Mouse (Mus musculus): Measurements from ENCODE around the gene Pbx1. TPM values are rescaled to one million over a fixed set of nuclear protein-coding genes. Genes with fewer than 3 reads are reported as not detected.

Pbx1 gene
- polyA plus RNA-seq, 1 experiment = 56.8 TPM

GRCm38 (mm10) chr1:168299928-168300365, 132.1 kb downstream of the Pbx1 start:
- WGBS = 67% methylated on average over 12 of the region's 12 CpGs
- H3K4me3 ChIP-seq (replicated peaks; ENCODE audit: extremely low read depth, low read depth, low read length) = no peak overlapping the region
- TF ChIP-seq POLR2A (IDR thresholded peaks at IDR 0.05; ENCODE audit: borderline replicate concordance, extremely low read depth, low read depth, low read length) (no peak), CTCF (IDR thresholded peaks at IDR 0.05; ENCODE audit: insufficient read depth, low read length) (no peak)
- peaks cover 2% of the 10 kb centered on the region for H3K4me1 ChIP-seq (ENCODE audit: control insufficient read depth, insufficient read depth, low read length)
- no peak for DNase-seq

- H3K4me1 ChIP-seq (ENCODE audit: control insufficient read depth, insufficient read depth, low read length) = peaks cover 2% of the 10 kb centered on the region
- TF ChIP-seq CTCF (IDR thresholded peaks at IDR 0.05; ENCODE audit: insufficient read depth, low read length) = no peak
- TF ChIP-seq POLR2A (IDR thresholded peaks at IDR 0.05; ENCODE audit: borderline replicate concordance, extremely low read depth, low read depth, low read length) = no peak
- no peak overlapping the region for H3K4me3 ChIP-seq (replicated peaks; ENCODE audit: extremely low read depth, low read depth, low read length)
- no peak for DNase-seq
- WGBS = 73% methylated on average over 8 of the region's 8 CpGs
Observed at GRCm38 (mm10) chr1:168299181-168299580, 132.9 kb downstream of the Pbx1 start.

- Histone ChIP-seq H3K4me1 (ENCODE audit: control insufficient read depth, insufficient read depth, low read length) (peaks cover 8% of the 10 kb centered on the region), H3K4me3 (replicated peaks; ENCODE audit: extremely low read depth, low read depth, low read length) (no peak overlapping the region)
- DNase-seq = no peak
- TF ChIP-seq CTCF (IDR thresholded peaks at IDR 0.05; ENCODE audit: insufficient read depth, low read length) (no peak), POLR2A (IDR thresholded peaks at IDR 0.05; ENCODE audit: borderline replicate concordance, extremely low read depth, low read depth, low read length) (no peak)
- 67% methylated on average over 2 of the region's 2 CpGs for WGBS
Observed at GRCm38 (mm10) chr1:168296290-168296689, 135.8 kb downstream of the Pbx1 start.

- Histone ChIP-seq H3K4me3 (replicated peaks; ENCODE audit: extremely low read depth, low read depth, low read length) (no peak overlapping the region), H3K4me1 (ENCODE audit: control insufficient read depth, insufficient read depth, low read length) (peaks cover 10% of the 10 kb centered on the region)
- no peak for DNase-seq
- TF ChIP-seq POLR2A (IDR thresholded peaks at IDR 0.05; ENCODE audit: borderline replicate concordance, extremely low read depth, low read depth, low read length) = no peak
- no peak for TF ChIP-seq CTCF (IDR thresholded peaks at IDR 0.05; ENCODE audit: insufficient read depth, low read length)
- 96% methylated on average over 4 of the region's 4 CpGs for WGBS
Observed at GRCm38 (mm10) chr1:168295782-168296181, 136.3 kb downstream of the Pbx1 start.

GRCm38 (mm10) chr1:168293673-168294072, 138.4 kb downstream of the Pbx1 start:
- 94% methylated on average over 1 of the region's 1 CpGs for WGBS
- TF ChIP-seq POLR2A (IDR thresholded peaks at IDR 0.05; ENCODE audit: borderline replicate concordance, extremely low read depth, low read depth, low read length) (no peak), CTCF (IDR thresholded peaks at IDR 0.05; ENCODE audit: insufficient read depth, low read length) (no peak)
- peaks cover 30% of the 10 kb centered on the region for H3K4me1 ChIP-seq (ENCODE audit: control insufficient read depth, insufficient read depth, low read length)
- H3K4me3 ChIP-seq (replicated peaks; ENCODE audit: extremely low read depth, low read depth, low read length) = no peak overlapping the region
- no peak for DNase-seq

GRCm38 (mm10) chr1:168292106-168292505, 140.0 kb downstream of the Pbx1 start:
- TF ChIP-seq POLR2A (IDR thresholded peaks at IDR 0.05; ENCODE audit: borderline replicate concordance, extremely low read depth, low read depth, low read length) = no peak
- H3K4me3 ChIP-seq (replicated peaks; ENCODE audit: extremely low read depth, low read depth, low read length) = no peak overlapping the region
- DNase-seq = no peak
- peaks cover 37% of the 10 kb centered on the region for H3K4me1 ChIP-seq (ENCODE audit: control insufficient read depth, insufficient read depth, low read length)
- 34% methylated on average over 9 of the region's 9 CpGs for WGBS

- WGBS = 78% methylated on average over 6 of the region's 6 CpGs
- TF ChIP-seq POLR2A (IDR thresholded peaks at IDR 0.05; ENCODE audit: borderline replicate concordance, extremely low read depth, low read depth, low read length) (no peak), CTCF (IDR thresholded peaks at IDR 0.05; ENCODE audit: insufficient read depth, low read length) (no peak)
- H3K4me1 ChIP-seq (ENCODE audit: control insufficient read depth, insufficient read depth, low read length) = peaks cover 37% of the 10 kb centered on the region
- no peak overlapping the region for H3K4me3 ChIP-seq (replicated peaks; ENCODE audit: extremely low read depth, low read depth, low read length)
- no peak for DNase-seq
Observed at GRCm38 (mm10) chr1:168291643-168292040, 140.4 kb downstream of the Pbx1 start.

GRCm38 (mm10) chr1:168291001-168291642, 140.9 kb downstream of the Pbx1 start:
- peak; percentile 30 for DNase-seq
- 38% methylated on average over 11 of the region's 11 CpGs for WGBS
- H3K4me1 ChIP-seq (ENCODE audit: control insufficient read depth, insufficient read depth, low read length) = peaks cover 37% of the 10 kb centered on the region
- TF ChIP-seq POLR2A (IDR thresholded peaks at IDR 0.05; ENCODE audit: borderline replicate concordance, extremely low read depth, low read depth, low read length) (no peak), CTCF (IDR thresholded peaks at IDR 0.05; ENCODE audit: insufficient read depth, low read length) (no peak)
- H3K4me3 ChIP-seq (replicated peaks; ENCODE audit: extremely low read depth, low read depth, low read length) = no peak overlapping the region

- DNase-seq = no peak
- WGBS = 88% methylated on average over 8 of the region's 8 CpGs
- no peak for TF ChIP-seq POLR2A (IDR thresholded peaks at IDR 0.05; ENCODE audit: borderline replicate concordance, extremely low read depth, low read depth, low read length)
- TF ChIP-seq CTCF (IDR thresholded peaks at IDR 0.05; ENCODE audit: insufficient read depth, low read length) = no peak
- H3K4me3 ChIP-seq (replicated peaks; ENCODE audit: extremely low read depth, low read depth, low read length) = no peak overlapping the region
- peaks cover 37% of the 10 kb centered on the region for H3K4me1 ChIP-seq (ENCODE audit: control insufficient read depth, insufficient read depth, low read length)
Observed at GRCm38 (mm10) chr1:168290236-168290985, 141.7 kb downstream of the Pbx1 start.

All from lung, adult 2 months (tissue).